Mouse (Mus musculus) MEL (cell line): ENCODE measurements around the gene Rps3a1.

Source experiments
- CTCF ChIP-seq, 3 experiments: IDR thresholded peaks in 2 of 3; conservative IDR thresholded peaks in 1 of 3; 2 replicates each; pipeline ENCODE4 v1.5.1; 2011 to 2012; ENCODE audit warnings: low read length in 3 of 3, low read depth in 2 of 3, mild to moderate bottlenecking in 2 of 3, improper control_type of control experiment in 1 of 3, inconsistent platforms in 1 of 3, mixed read lengths in 1 of 3, moderate library complexity in 1 of 3; ENCODE audit not compliant: control insufficient read depth in 1 of 3, insufficient read depth in 1 of 3, poor library complexity in 1 of 3, severe bottlenecking in 1 of 3
- USF1 ChIP-seq: IDR thresholded peaks from 2 replicates; pipeline ENCODE4 v1.6.1; 2014; ENCODE audit warnings: low read depth, mild to moderate bottlenecking, inconsistent platforms, low read length, improper control_type of control experiment, moderate library complexity

GRCm38 (mm10) chr3:86112766-86113165, 29.7 kb downstream of the Rps3a1 start:
- no peak for TF ChIP-seq USF1
- no peak for TF ChIP-seq CTCF (IDR thresholded peaks at IDR 0.05 in 2 of 3, conservative IDR thresholded peaks at IDR 0.05 in 1 of 3; ENCODE audit: control insufficient read depth in 1 of 3, insufficient read depth in 1 of 3, low read depth in 2 of 3, low read length in 3 of 3, poor library complexity in 1 of 3, severe bottlenecking in 1 of 3)
